Mouse (Mus musculus) neural tube, embryonic 13.5 days (tissue): ENCODE results near the gene Arf6. TPM values are rescaled to one million over a fixed set of nuclear protein-coding genes. Genes with fewer than 3 reads are reported as not detected.
"Not testable (repeated sequence)": the region's sequence is repeated elsewhere in the genome, so short reads cannot be mapped to it uniquely, and the experiment has no call there.

Experiments used
- ATAC-seq: fragments of 200-750 bp; cut with Nextera tagmentation; 2 replicates; pipeline ENCODE4 v1.8.0; 2017; ENCODE audit warnings: low read depth, mild to moderate bottlenecking, moderate TSS enrichment, moderate library complexity
- H3K27ac ChIP-seq: fragments of 300-500 bp; sonication (generic); replicated peaks from 2 replicates; pipeline ENCODE4 v1.5.1; 2015; ENCODE audit warnings: moderate library complexity, mild to moderate bottlenecking, inconsistent platforms
- H3K27me3 ChIP-seq: fragments of 300-500 bp; sonication (generic); 2 replicates; pipeline ENCODE4 v1.6.1; 2015; ENCODE audit warnings: mild to moderate bottlenecking, inconsistent platforms
- H3K36me3 ChIP-seq: fragments of 300-500 bp; sonication (generic); 2 replicates; pipeline ENCODE4 v1.6.1; 2015; ENCODE audit warnings: mild to moderate bottlenecking, inconsistent platforms
- H3K4me1 ChIP-seq: fragments of 300-500 bp; sonication (generic); replicated peaks from 2 replicates; pipeline ENCODE4 v1.6.1; 2015; ENCODE audit warnings: inconsistent platforms
- H3K4me2 ChIP-seq: fragments of 300-500 bp; sonication (generic); 2 replicates; pipeline ENCODE4 v1.6.1; 2015; ENCODE audit warnings: inconsistent platforms, mild to moderate bottlenecking, moderate library complexity
- H3K4me3 ChIP-seq: fragments of 300-500 bp; sonication (generic); 2 replicates; pipeline ENCODE4 v1.5.1; 2015; ENCODE audit warnings: mild to moderate bottlenecking, inconsistent platforms
- H3K9ac ChIP-seq: fragments of 300-500 bp; sonication (generic); 2 replicates; pipeline ENCODE4 v1.6.1; 2015; ENCODE audit warnings: moderate library complexity, mild to moderate bottlenecking, inconsistent platforms
- H3K9me3 ChIP-seq: fragments of 300-500 bp; sonication (generic); 2 replicates; pipeline ENCODE4 v1.6.1; 2016; ENCODE audit warnings: inconsistent platforms
- WGBS: fragments of 180-500 bp; shearing (Covaris S2); methylation state at CpG from one replicate; pipeline ENCODE4 v1.1.7; 2015; 5-methylcytosine and 5-hydroxymethylcytosine counted together
- polyA plus RNA-seq: library from polyadenylated mRNA; unstranded; fragments of >200 nt; fragmentation: Nextera tagmentation; extraction: Ambion mirVana; gene quantifications from 2 replicates; pipeline ENCODE4 v1.2.1, GENCODE M21; 2015

Gene Arf6
- polyA plus RNA-seq, 1 experiment from 2014 or later = 32.6 TPM

DNA sequence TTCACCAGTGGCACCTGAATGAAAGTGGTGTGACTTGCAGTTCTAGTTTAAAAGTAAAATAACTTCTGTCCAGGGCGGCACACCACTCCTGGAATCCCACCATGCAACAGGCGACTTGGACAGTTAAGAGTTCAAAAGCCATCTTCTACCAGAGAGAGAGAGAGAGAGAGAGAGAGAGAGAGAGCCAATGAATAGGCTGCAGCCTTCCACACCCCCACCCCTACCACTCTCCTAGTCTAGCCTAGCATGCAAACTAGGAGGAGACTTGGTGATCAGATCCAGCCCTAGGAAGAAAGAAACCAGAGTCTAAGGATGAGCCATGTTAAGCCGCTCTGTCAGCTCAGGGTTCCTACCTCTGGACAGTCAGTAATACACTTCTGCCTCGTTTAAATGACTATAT is 9.6 kb upstream of the Arf6 start:
- WGBS = 40% methylated on average over 4 of the region's 4 CpGs
- Histone ChIP-seq H3K4me2 (peak overlapping the region; percentile 65), H3K4me1 (peaks cover 23% of the 10 kb centered on the region), H3K36me3 (no peaks in the 10 kb centered on the region), H3K4me3 (no peak overlapping the region), H3K9ac (no peak overlapping the region), H3K27me3 (no peaks in the 10 kb centered on the region), H3K27ac (no peak overlapping the region), H3K9me3 (no peaks in the 10 kb centered on the region)
- no peak for ATAC-seq

GRCm38 (mm10) chr12:69363110-69363509 is 8.8 kb upstream of the Arf6 start:
- 97% methylated on average over 7 of the region's 7 CpGs for WGBS
- peaks cover 21% of the 10 kb centered on the region for H3K4me1 ChIP-seq
- not testable (repeated sequence) for H3K9me3 ChIP-seq, H3K9ac ChIP-seq, H3K27ac ChIP-seq, H3K4me2 ChIP-seq, H3K27me3 ChIP-seq, H3K4me3 ChIP-seq, H3K36me3 ChIP-seq, ATAC-seq

GRCm38 (mm10) chr12:69363899-69364762 is 7.8 kb upstream of the Arf6 start:
- no peaks in the 10 kb centered on the region for H3K27me3 ChIP-seq
- H3K9me3 ChIP-seq = no peaks in the 10 kb centered on the region
- H3K4me3 ChIP-seq = peak overlapping the region; percentile 48
- peak overlapping the region; percentile 66 for H3K9ac ChIP-seq
- no peaks in the 10 kb centered on the region for H3K36me3 ChIP-seq
- ATAC-seq = no peak
- whole genome bisulfite sequencing = 5% methylated on average over 32 of the region's 32 CpGs
- H3K27ac ChIP-seq = peak overlapping the region; percentile 30
- H3K4me2 ChIP-seq = peak overlapping the region; percentile 73
- H3K4me1 ChIP-seq = peaks cover 21% of the 10 kb centered on the region

DNA sequence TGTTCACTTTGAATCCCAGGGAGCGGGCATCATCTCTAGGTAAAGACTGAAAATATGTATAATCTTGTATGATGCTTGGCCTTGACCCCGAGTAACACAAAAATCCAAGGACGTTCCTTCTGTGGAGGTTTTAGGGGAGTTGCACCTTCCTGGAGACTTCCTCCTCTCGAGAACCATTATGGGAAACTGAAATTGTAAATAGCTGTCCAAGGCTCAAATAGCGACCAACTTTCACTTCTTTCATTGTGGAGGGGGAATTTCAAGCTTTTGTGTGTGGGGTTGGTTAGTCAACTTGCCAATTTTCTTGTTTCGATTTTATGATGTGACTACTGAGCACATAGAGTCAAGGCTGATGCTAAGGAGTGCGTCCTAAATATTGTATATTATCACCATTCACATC is 6.2 kb upstream of the Arf6 start:
- Histone ChIP-seq H3K27me3 (no peaks in the 10 kb centered on the region), H3K4me3 (no peak overlapping the region), H3K9ac (no peak overlapping the region), H3K36me3 (no peaks in the 10 kb centered on the region), H3K27ac (no peak overlapping the region), H3K4me2 (no peak overlapping the region), H3K9me3 (no peaks in the 10 kb centered on the region), H3K4me1 (peaks cover 22% of the 10 kb centered on the region)
- ATAC-seq = no peak
- WGBS = 77% methylated on average over 7 of the region's 7 CpGs

DNA sequence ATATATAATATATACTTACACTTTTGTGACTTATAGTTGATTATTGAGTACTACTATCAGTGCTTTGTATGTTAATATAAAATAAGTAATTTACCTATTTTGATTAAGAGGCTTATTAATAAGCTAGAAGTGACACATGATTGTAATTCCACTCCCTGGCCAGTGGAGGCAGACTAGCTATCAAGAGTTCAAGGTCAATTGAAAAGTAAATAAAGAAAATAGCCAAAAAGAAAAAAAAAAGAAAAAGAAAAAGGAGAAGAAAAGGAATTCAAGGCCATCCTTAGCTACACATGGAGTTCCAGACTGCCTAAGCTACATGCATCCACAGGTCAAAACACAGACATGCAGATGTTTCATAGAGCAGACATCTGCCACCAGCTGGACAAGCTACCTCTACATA is 5.5 kb upstream of the Arf6 start:
- peaks cover 27% of the 10 kb centered on the region for H3K4me1 ChIP-seq
- H3K27ac ChIP-seq = no peak overlapping the region
- no peak for ATAC-seq
- H3K9ac ChIP-seq = no peak overlapping the region
- no peaks in the 10 kb centered on the region for H3K36me3 ChIP-seq
- no peaks in the 10 kb centered on the region for H3K27me3 ChIP-seq
- no peak overlapping the region for H3K4me3 ChIP-seq
- no peaks in the 10 kb centered on the region for H3K9me3 ChIP-seq
- H3K4me2 ChIP-seq = no peak overlapping the region

GRCm38 (mm10) chr12:69367557-69367956 is 4.4 kb upstream of the Arf6 start:
- ATAC-seq = no peak
- 80% methylated on average over 2 of the region's 2 CpGs for WGBS

DNA sequence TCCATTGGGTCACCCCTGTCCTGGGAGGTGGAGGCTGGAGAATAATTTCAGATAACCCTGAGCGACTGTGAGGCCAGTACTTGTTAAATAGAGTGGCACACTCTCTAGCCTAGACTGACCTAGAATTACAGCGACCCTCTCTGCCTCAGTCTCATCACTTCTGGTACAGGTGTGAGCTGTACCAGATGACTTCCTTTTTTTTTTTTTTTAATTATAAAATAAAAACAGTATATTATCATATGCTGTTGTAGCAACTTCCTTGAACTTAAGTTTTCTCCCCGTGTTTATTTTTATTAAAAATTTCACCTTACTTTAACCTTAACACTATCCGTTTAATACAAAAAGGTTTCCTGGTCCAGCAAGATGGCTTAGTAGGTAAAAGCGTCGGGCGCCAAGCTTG is 1.0 kb upstream of the Arf6 start:
- H3K4me1 ChIP-seq = peaks cover 36% of the 10 kb centered on the region
- 10% methylated on average over 7 of the region's 7 CpGs for WGBS
- H3K4me3 ChIP-seq = peak overlapping the region; percentile 99
- no peak for ATAC-seq
- no peaks in the 10 kb centered on the region for H3K9me3 ChIP-seq
- H3K27me3 ChIP-seq = no peaks in the 10 kb centered on the region
- no peaks in the 10 kb centered on the region; the same call in 1 of the 2 replicates for H3K36me3 ChIP-seq
- H3K27ac ChIP-seq = peak overlapping the region; percentile 91
- peak overlapping the region; percentile 61 for H3K4me2 ChIP-seq
- peak overlapping the region; percentile 98 for H3K9ac ChIP-seq

More at GRCm38 (mm10) chr12:69367557-69367956, 4.4 kb upstream of the Arf6 start:
- Histone ChIP-seq H3K4me3 (no peak overlapping the region), H3K4me1 (peaks cover 20% of the 10 kb centered on the region), H3K9me3 (no peaks in the 10 kb centered on the region), H3K4me2 (no peak overlapping the region), H3K36me3 (no peaks in the 10 kb centered on the region), H3K27ac (no peak overlapping the region), H3K9ac (no peak overlapping the region), H3K27me3 (no peaks in the 10 kb centered on the region)

- peak overlapping the region; percentile 61 for H3K4me2 ChIP-seq
- H3K27me3 ChIP-seq = no peaks in the 10 kb centered on the region
- H3K4me1 ChIP-seq = peaks cover 40% of the 10 kb centered on the region
- peak; percentile 89 for ATAC-seq
- H3K9ac ChIP-seq = peak overlapping the region; percentile 98
- WGBS = 1% methylated on average over 24 of the region's 24 CpGs
- no peaks in the 10 kb centered on the region; the same call in 1 of the 2 replicates for H3K36me3 ChIP-seq
- H3K4me3 ChIP-seq = peak overlapping the region; percentile 99
- peak overlapping the region; percentile 91 for H3K27ac ChIP-seq
- H3K9me3 ChIP-seq = no peaks in the 10 kb centered on the region
Observed at GRCm38 (mm10) chr12:69371421-69371853, 513 bp upstream of the Arf6 start.

DNA sequence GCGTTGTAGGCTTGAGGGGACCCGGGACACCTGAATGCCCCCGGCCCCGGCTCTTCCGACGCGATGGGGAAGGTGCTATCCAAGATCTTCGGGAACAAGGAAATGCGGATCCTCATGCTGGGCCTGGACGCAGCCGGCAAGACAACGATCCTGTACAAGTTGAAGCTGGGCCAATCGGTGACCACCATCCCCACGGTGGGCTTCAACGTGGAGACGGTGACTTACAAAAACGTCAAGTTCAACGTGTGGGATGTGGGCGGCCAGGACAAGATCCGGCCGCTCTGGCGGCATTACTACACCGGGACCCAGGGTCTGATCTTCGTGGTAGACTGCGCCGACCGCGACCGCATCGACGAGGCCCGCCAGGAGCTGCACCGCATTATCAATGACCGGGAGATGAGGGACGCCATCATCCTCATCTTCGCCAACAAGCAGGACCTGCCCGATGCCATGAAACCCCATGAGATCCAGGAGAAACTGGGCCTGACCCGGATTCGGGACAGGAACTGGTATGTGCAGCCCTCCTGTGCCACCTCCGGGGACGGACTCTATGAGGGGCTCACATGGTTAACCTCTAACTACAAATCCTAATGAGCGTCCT is 881 bp downstream of the Arf6 start:
- Histone ChIP-seq H3K27ac (peak overlapping the region; percentile 91), H3K27me3 (no peaks in the 10 kb centered on the region), H3K4me2 (peak overlapping the region; percentile 98), H3K36me3 (no peaks in the 10 kb centered on the region; the same call in 1 of the 2 replicates), H3K4me1 (peaks cover 40% of the 10 kb centered on the region), H3K4me3 (peak overlapping the region; percentile 99), H3K9me3 (no peaks in the 10 kb centered on the region), H3K9ac (peak overlapping the region; percentile 98)
- peak; percentile 7; the same call in 1 of the 2 replicates for ATAC-seq
- WGBS = under 1% methylated on average over 42 of the region's 42 CpGs

GRCm38 (mm10) chr12:69373850-69374766 is 2.2 kb downstream of the Arf6 start:
- Histone ChIP-seq H3K4me1 (peaks cover 40% of the 10 kb centered on the region), H3K4me2 (peak overlapping the region; percentile 98), H3K9ac (peak overlapping the region; percentile 98), H3K4me3 (peak overlapping the region; percentile 99), H3K36me3 (no peaks in the 10 kb centered on the region; the same call in 1 of the 2 replicates), H3K27ac (no peak overlapping the region), H3K27me3 (no peaks in the 10 kb centered on the region), H3K9me3 (no peaks in the 10 kb centered on the region)
- WGBS = 51% methylated on average over 11 of the region's 11 CpGs
- ATAC-seq = no peak

DNA sequence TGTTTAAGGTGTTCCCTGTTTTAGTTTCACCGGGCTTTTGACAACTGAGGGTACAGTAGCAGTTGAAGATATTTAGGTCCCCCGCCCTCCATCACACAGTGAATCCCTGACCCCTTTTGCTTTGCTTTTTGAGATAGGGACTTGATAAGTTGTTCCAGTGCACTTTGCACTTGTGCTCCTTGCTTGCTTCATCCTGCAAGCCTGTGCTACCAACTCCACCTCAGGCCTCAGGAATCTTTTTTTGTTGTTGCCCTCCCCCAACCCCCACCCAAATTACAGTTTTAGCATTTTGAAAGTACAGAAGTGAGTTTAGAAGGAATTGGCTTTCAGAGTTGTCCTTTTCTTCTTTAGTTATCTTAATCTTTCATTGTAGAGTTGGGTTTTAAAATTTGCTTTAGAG is 4.2 kb downstream of the Arf6 start:
- Histone ChIP-seq H3K4me1 (peaks cover 35% of the 10 kb centered on the region), H3K4me3 (no peak overlapping the region), H3K4me2 (no peak overlapping the region), H3K36me3 (no peaks in the 10 kb centered on the region; the same call in 1 of the 2 replicates), H3K9me3 (no peaks in the 10 kb centered on the region), H3K9ac (no peak overlapping the region), H3K27me3 (no peaks in the 10 kb centered on the region), H3K27ac (no peak overlapping the region)
- WGBS = 89% methylated on average over 2 of the region's 2 CpGs
- ATAC-seq = no peak
